Mouse (Mus musculus): ENCODE results near the gene Gm20903. TPM values are rescaled to one million over a fixed set of nuclear protein-coding genes. Genes with fewer than 3 reads are reported as not detected.
"Not testable (repeated sequence)": the region's sequence is repeated elsewhere in the genome, so short reads cannot be mapped to it uniquely, and the experiment has no call there.

Gene Gm20903
- not detected for total RNA-seq (2021)

GRCm38 (mm10) chrY:73669015-73669414, at the start of gene Gm20903:
Gene Gm20903 (plus strand): TSS chrY:73669315.
- intact Hi-C loops (cut with DNase I); DNase-seq: not testable (repeated sequence)
